Mouse (Mus musculus): ENCODE results near the gene 2210011C24Rik. TPM values are rescaled to one million over a fixed set of nuclear protein-coding genes. Genes with fewer than 3 reads are reported as not detected.
"Not testable (repeated sequence)": the region's sequence is repeated elsewhere in the genome, so short reads cannot be mapped to it uniquely, and the experiment has no call there.

Gene 2210011C24Rik
- polyA plus RNA-seq, 1 experiment: not detected

DNA sequence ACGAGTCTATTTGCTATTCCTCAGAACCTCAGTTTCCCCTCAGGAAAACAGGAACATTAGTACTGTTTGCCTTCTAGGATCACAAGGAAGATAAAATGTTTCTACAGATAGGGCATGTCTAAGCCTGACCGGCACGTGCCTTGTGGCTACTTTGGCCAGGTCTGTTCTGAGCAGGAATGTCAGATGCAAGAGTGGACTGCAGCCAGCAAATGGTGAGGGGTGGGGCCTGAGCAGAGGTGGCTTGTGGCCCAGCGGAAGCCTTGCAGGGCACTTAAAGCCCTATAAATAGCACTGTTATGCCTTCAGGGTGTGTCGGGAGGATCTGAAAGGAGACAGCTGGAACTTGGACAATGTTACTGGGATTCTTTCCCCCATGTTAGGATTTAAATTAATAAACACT, 11.1 kb upstream of the 2210011C24Rik start:
- Histone ChIP-seq H3K27ac (ENCODE audit: insufficient read depth, low read length) (no peak overlapping the region), H3K4me1 (ENCODE audit: control insufficient read depth, insufficient read depth, low read length) (peaks cover 17% of the 10 kb centered on the region)
- no peak for TF ChIP-seq CTCF (IDR thresholded peaks at IDR 0.05; ENCODE audit: borderline replicate concordance, insufficient read depth, low read length)
- no peak for TF ChIP-seq POLR2A (IDR thresholded peaks at IDR 0.05; ENCODE audit: low read depth, low read length)

DNA sequence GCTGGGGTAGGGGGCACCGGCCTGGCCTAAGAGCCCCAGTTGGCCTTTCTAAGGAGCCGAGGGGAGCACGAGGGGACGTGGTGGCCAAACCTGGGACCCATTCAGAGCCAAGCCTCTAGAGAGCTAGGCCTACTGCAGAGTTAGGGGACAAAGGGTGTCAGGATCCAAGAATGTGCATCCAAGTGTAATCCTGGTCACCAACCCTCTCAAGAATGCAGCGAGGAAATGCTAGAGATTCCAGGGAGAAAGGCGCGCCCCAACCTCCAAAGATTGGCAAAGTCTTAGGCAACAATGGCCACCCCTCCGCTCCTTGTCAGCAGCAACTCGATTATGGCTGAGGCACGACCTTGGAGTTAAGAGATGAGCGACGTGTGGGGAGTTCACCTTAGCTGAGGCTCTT, 9.6 kb upstream of the 2210011C24Rik start:
- Histone ChIP-seq H3K27ac (ENCODE audit: insufficient read depth, low read length) (no peak overlapping the region), H3K4me3 (ENCODE audit: insufficient read depth, low read length) (no peak overlapping the region), H3K4me1 (ENCODE audit: control insufficient read depth, insufficient read depth, low read length) (peaks cover 17% of the 10 kb centered on the region)
- no peak for TF ChIP-seq CTCF (IDR thresholded peaks at IDR 0.05; ENCODE audit: borderline replicate concordance, insufficient read depth, low read length)
- TF ChIP-seq POLR2A (IDR thresholded peaks at IDR 0.05; ENCODE audit: low read depth, low read length): no peak

More for the DNA sequence above, 11.1 kb upstream of the 2210011C24Rik start:
- no peak overlapping the region for H3K4me3 ChIP-seq (ENCODE audit: insufficient read depth, low read length)

DNA sequence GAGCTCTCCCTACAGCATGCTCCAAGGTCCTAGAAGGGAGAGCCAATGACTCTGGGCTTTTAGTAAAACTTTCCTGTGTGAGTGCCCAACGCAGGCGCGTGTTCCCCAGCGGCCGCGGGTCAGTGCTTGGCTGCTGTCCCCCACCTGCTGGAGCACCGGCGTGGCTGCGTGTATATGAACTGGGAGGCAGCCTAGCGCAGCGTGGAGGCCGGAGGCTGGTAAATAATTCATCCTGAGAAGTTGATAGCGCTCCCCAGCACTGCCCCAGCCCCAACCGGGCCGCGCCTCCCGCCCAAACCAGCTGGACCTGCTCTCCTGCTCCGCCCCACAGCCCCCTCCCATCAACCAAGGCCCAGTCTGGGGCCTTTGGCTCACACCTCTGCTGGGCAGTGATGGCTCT, 9.1 kb upstream of the 2210011C24Rik start, which contains the start of gene Palm3:
Gene Palm3 (plus strand): TSS at position 376 of the 400 bp plus-strand sequence.
- Histone ChIP-seq H3K27ac (ENCODE audit: insufficient read depth, low read length) (no peak within 1 kb of the TSS), H3K4me3 (ENCODE audit: insufficient read depth, low read length) (no peak within 1 kb of the TSS)

DNA sequence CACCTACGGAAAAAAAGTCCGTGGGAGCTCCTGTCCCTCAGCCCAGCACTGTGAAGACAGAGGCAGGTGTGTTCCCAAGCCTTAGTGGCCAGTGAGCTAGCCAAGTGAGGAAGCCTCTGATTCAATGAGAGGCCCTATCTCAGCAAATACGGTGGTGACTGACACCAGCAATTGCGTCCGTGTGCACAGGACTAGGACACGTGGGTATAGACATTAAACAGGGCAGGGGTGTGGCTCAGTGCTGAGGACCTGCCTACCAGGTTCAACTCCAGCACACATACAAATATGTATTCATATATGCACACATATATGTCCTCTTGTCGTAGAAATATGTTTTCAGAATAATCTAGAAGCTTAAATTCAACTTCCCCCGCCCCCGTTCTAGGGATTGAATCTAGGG, 7.8 kb upstream of the 2210011C24Rik start:
- peaks cover 17% of the 10 kb centered on the region for H3K4me1 ChIP-seq (ENCODE audit: control insufficient read depth, insufficient read depth, low read length)
- H3K27ac ChIP-seq (ENCODE audit: insufficient read depth, low read length): no peak overlapping the region
- no peak overlapping the region for H3K4me3 ChIP-seq (ENCODE audit: insufficient read depth, low read length)
- TF ChIP-seq CTCF (IDR thresholded peaks at IDR 0.05; ENCODE audit: borderline replicate concordance, insufficient read depth, low read length): no peak
- TF ChIP-seq POLR2A (IDR thresholded peaks at IDR 0.05; ENCODE audit: low read depth, low read length): no peak

More for the DNA sequence above, 9.1 kb upstream of the 2210011C24Rik start, which contains the start of gene Palm3:
- TF ChIP-seq POLR2A (IDR thresholded peaks at IDR 0.05; ENCODE audit: low read depth, low read length) (no peak), CTCF (IDR thresholded peaks at IDR 0.05; ENCODE audit: borderline replicate concordance, insufficient read depth, low read length) (no peak)
- H3K4me1 ChIP-seq (ENCODE audit: control insufficient read depth, insufficient read depth, low read length): peaks cover 17% of the 10 kb centered on the region

DNA sequence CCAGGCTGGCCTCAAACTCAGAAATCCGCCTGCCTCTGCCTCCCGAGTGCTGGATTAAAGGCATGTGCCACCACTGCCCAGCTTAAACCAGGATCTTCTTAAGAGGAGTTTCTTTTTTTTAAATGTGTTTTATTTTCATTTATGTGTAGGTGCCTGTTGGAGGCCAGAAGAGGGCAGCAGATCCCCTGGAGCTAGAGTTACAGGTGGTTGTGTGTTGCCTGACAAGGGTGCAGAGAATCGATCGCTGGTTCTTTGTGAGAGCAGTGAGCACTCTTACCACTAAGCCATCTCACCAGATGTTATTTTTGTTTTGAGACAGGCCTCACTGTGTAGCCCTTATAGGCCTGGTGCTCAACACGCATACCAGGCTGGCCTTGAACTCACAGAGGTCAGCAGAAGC, 3.9 kb upstream of the 2210011C24Rik start:
- TF ChIP-seq CTCF (IDR thresholded peaks at IDR 0.05; ENCODE audit: borderline replicate concordance, insufficient read depth, low read length) (no peak), POLR2A (IDR thresholded peaks at IDR 0.05; ENCODE audit: low read depth, low read length) (no peak)
- no peaks in the 10 kb centered on the region for H3K4me1 ChIP-seq (ENCODE audit: control insufficient read depth, insufficient read depth, low read length)
- H3K4me3 ChIP-seq (ENCODE audit: insufficient read depth, low read length): no peak overlapping the region
- H3K27ac ChIP-seq (ENCODE audit: insufficient read depth, low read length): no peak overlapping the region

DNA sequence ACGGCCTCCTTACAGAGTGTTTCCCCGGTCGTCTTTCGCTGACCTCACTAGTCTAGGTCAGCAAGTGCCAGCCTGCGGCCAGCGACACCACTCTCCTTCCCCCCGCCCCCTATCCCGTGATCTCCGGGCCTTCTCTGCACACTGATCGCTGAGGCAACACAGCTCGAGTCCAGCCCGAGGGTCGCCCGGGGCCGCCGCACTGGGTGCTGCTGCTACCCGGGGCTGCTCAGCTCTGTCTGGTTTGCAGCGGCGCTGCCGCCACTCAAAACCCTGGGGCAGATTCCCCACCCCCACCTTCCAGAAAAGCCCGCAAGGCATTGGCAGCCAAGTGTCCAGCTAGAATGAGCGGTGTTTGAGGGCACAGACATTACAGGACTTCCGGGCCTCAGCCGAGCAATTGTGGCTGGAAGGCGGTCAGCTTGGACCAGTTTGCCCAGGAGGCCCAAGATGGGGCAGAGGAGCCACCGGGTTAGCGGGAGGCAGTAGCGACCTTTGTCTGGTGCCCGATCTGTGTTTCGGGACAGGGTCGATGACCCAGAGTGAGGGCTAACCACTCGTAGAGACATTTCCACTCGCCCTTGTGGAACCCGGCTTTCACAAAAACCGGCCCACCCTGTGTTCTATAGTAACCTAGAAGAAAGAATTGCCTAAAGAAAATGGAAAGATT, 661 bp upstream of the 2210011C24Rik start:
- no peak for TF ChIP-seq CTCF (IDR thresholded peaks at IDR 0.05; ENCODE audit: borderline replicate concordance, insufficient read depth, low read length)
- no peak for TF ChIP-seq POLR2A (IDR thresholded peaks at IDR 0.05; ENCODE audit: low read depth, low read length)
- H3K4me1 ChIP-seq (ENCODE audit: control insufficient read depth, insufficient read depth, low read length): no peaks in the 10 kb centered on the region
- H3K27ac ChIP-seq (ENCODE audit: insufficient read depth, low read length): no peak overlapping the region
- no peak overlapping the region for H3K4me3 ChIP-seq (ENCODE audit: insufficient read depth, low read length)

DNA sequence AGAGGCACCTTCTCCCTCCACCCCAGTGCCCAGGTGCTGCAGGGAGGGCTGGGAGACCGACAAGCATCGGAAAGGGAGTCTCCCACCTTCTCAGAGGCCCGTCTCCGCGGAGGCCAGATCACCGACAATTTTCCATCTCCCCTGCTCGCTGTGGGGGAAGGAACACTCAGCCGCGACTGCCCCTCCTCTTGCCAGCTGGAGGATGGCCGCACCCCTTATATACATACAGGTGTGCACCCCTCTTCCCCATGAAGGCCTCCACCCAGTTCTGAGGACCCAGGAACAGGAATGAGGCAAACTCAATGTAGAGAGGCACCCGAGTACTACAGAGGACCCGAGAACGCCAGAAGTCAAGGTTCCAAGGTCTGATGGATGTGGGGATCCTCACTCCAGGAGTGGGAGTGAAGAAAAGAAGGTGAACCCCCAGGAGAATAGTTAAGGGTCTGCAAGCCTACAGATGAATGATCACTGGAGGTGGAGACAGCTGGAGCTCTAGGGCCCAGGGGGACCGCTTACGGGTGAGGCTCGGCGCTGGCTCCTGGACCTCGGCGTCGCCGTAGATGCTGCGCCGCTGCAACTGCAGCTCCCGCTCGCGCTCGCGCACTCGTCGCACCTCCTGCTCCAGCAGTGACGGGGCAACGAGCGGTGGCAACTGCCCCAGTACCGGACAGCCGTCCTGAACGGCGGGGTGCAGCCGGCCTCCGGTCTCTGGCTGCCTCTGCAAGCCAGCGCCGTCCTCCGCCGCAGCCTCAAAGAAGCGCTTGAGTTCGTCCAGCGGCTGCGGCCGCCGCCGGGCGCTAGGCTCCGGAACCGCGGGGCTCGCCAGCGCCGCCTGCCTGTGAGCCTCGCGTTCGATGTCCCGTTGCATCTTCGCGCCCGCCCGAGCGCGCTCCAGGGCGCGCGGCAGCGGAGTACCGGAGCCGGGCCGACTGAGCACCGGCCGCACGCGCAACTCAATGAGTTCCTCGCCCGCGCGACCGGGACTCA, 1.1 kb downstream of the 2210011C24Rik start:
- H3K4me3 ChIP-seq (ENCODE audit: insufficient read depth, low read length): peak overlapping the region; percentile 41
- H3K4me1 ChIP-seq (ENCODE audit: control insufficient read depth, insufficient read depth, low read length): no peaks in the 10 kb centered on the region
- H3K27ac ChIP-seq (ENCODE audit: insufficient read depth, low read length): no peak overlapping the region
- TF ChIP-seq CTCF (IDR thresholded peaks at IDR 0.05; ENCODE audit: borderline replicate concordance, insufficient read depth, low read length) (peak; percentile 55), POLR2A (IDR thresholded peaks at IDR 0.05; ENCODE audit: low read depth, low read length) (no peak)

DNA sequence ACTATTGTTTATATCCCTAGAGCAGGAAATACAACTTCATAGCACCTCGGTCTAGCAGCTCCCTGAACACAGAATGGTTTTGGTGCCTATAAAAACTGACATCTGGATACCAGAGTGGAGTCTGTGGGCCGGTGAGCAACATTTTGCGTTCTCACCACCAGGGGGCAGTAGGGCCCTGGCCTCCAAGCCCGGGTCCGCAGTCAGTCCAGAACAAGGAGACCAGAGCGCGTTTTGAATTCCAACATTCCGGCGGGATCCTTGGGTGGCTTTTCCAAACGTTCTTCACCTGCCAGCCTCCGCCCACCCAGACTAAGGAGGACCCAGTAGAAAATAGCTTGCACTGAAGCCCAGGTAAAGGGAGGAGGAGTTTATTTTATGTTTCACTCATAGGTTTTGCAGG, 2.1 kb downstream of the 2210011C24Rik start:
- TF ChIP-seq CTCF (IDR thresholded peaks at IDR 0.05; ENCODE audit: borderline replicate concordance, insufficient read depth, low read length) (peak; percentile 87), POLR2A (IDR thresholded peaks at IDR 0.05; ENCODE audit: low read depth, low read length) (no peak)
- H3K4me3 ChIP-seq (ENCODE audit: insufficient read depth, low read length): no peak overlapping the region
- no peak overlapping the region for H3K27ac ChIP-seq (ENCODE audit: insufficient read depth, low read length)
- peaks cover 3% of the 10 kb centered on the region; the same call in 1 of the 2 replicates for H3K4me1 ChIP-seq (ENCODE audit: control insufficient read depth, insufficient read depth, low read length)

DNA sequence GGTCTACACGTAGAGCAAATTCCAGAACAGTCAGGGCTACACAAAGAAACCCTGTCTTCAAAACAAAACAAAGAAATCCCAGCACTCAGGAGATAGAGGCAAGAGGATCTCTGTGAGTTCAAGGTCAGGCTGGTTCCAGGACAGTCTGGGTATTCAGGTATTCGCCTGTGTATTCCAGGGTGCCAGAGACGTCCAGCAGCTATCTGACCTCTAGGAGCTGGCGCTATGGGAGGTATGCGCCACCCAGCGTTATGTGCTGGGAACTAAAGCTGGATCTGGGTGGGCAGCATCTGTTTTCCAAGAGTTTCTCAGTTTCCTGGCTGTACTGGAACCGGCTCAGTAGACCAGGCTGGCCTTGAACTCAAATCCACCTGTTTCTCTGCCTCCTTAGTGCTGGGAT, 3.6 kb downstream of the 2210011C24Rik start:
- Histone ChIP-seq H3K4me3 (ENCODE audit: insufficient read depth, low read length) (no peak overlapping the region), H3K27ac (ENCODE audit: insufficient read depth, low read length) (no peak overlapping the region), H3K4me1 (ENCODE audit: control insufficient read depth, insufficient read depth, low read length) (peaks cover 5% of the 10 kb centered on the region; the same call in 1 of the 2 replicates)
- no peak for TF ChIP-seq POLR2A (IDR thresholded peaks at IDR 0.05; ENCODE audit: low read depth, low read length)
- TF ChIP-seq CTCF (IDR thresholded peaks at IDR 0.05; ENCODE audit: borderline replicate concordance, insufficient read depth, low read length): peak; percentile 39; the same call in 1 of the 2 replicates

DNA sequence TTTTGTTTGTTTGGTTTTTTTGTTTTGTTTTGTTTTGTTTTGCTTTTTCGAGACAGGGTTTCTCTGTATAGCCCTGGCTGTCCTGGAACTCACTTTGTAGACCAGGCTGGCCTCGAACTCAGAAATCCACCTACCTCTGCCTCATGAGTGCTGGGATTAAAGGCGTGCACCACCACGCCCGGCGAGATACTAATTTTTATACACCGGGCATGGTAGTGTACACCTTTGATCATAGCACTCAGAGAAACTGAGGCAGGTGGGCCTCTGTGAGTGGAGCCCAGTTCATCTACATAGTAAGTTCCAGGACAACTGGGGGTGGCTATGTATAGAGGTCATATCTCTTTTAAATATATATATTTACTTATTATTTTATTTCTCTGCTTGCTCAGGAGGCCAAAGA, 6.5 kb downstream of the 2210011C24Rik start:
- not testable (repeated sequence) for H3K4me3 ChIP-seq (ENCODE audit: insufficient read depth, low read length); H3K27ac ChIP-seq (ENCODE audit: insufficient read depth, low read length); H3K4me1 ChIP-seq (ENCODE audit: control insufficient read depth, insufficient read depth, low read length)
